Mouse (Mus musculus) CH12.LX (cell line): ENCODE results near the gene Pip4k2c.

Source experiments
- CTCF ChIP-seq, 2 experiments: IDR thresholded peaks in 1 of 2; conservative IDR thresholded peaks in 1 of 2; 2 replicates each; pipeline ENCODE4 v1.5.1; 2011 to 2012; ENCODE audit warnings: low read depth in 2 of 2, low read length in 2 of 2, improper control_type of control experiment in 1 of 2, inconsistent platforms in 1 of 2, mild to moderate bottlenecking in 1 of 2, moderate library complexity in 1 of 2
- EP300 ChIP-seq: IDR thresholded peaks from 2 replicates; pipeline ENCODE4 v1.6.1; 2011; ENCODE audit warnings: low read length, improper control_type of control experiment
- NELFE ChIP-seq: IDR thresholded peaks from 2 replicates; pipeline ENCODE4 v1.6.1; 2011; ENCODE audit warnings: low read depth, low read length, improper control_type of control experiment
- USF1 ChIP-seq: IDR thresholded peaks from 2 replicates; pipeline ENCODE4 v1.6.1; 2014; ENCODE audit warnings: low read depth, mild to moderate bottlenecking, inconsistent platforms, low read length, improper control_type of control experiment

GRCm38 (mm10) chr10:127180695-127181047 is 30.7 kb downstream of the Pip4k2c start:
- TF ChIP-seq USF1 (no peak), EP300 (no peak), CTCF (conservative IDR thresholded peaks at IDR 0.05 in 1 of 2, IDR thresholded peaks at IDR 0.05 in 1 of 2; ENCODE audit: low read depth in 2 of 2, low read length in 2 of 2) (no peak), NELFE (no peak)
